Mouse (Mus musculus): Measurements from ENCODE around the gene Plekhn1. TPM values are rescaled to one million over a fixed set of nuclear protein-coding genes. Genes with fewer than 3 reads are reported as not detected.

Plekhn1 gene
- 10 to 100 TPM; 10.5 to 10.6 TPM for total RNA-seq (2021)

DNA sequence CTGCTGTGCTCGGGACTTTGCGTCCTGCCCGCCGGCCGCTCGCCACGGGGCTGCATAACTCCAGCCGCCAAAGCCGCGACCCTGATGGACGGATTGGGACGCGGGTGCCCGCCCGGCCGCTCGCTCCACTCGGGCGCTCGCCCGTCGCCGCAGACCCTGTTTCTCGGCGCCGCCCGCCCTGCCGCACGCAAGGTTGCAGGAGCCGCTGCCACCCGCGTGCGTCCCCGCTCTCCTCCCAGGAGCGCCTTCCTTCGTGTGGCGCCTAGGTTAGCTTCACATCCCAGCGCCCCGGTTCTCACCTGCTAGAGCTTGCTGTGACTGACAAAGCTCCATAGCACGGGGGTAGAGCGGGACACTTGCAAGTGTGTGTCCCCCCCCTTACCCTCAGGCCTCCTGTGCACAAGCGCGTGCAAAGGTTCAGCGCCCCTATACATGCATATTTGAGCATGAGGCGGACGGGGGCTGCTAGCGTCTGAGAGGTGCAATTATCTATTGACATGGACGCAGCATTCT is at the start of gene Plekhn1:
Plekhn1 (minus strand) TSS at position 157 of the 513 bp plus-strand sequence.
- intact Hi-C loops (cut with DNase I) = loop anchor here (2.0 to 5.0 kb wide), 2 partner anchors 32 to 122 kb away; partner anchors contain the start of gene AW011738
- peak; percentile 42 for DNase-seq (ENCODE audit: low spot score)

DNA sequence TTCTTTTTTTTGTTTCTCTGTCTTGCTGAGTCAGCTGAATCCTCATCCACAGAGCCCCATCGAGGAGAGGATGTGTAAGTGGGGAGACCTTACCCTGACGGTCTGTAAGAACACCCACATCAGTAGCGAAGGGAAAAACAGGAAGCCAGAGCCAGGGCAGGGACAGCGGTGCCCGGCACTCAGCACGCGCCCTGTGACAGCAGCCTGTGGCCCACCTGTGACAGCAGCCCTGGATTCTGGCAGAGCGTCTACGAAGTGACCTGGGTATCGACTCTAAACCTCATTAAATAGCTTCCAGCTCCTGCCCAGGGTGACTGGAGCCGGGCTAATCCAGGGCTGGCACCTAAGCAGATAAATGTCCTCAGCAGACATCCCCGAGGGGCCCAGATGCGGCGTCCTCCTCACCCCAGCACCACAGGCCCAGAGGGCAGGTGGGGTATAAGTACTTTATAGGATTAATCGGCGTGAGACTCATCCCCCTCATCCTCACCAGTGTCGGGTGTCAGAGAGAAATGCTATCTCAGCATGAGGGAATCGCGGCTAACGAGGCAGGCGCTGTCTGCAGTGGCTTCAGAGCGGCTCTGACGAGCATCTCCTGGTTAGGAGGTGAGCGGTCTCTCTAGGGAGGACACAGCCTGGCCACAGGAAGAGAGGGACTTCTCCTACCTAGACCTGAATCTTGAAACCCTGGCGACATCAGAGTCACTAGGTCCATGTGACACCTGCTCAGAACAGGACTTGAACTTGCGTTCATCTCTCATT is 20.6 kb upstream of the Plekhn1 start, which contains the start of gene Samd11:
Samd11 (minus strand) TSS at position 580 of the 762 bp plus-strand sequence.
- intact Hi-C loops (cut with DNase I) = no loop called here
- DNase-seq (ENCODE audit: low spot score) = no peak

DNA sequence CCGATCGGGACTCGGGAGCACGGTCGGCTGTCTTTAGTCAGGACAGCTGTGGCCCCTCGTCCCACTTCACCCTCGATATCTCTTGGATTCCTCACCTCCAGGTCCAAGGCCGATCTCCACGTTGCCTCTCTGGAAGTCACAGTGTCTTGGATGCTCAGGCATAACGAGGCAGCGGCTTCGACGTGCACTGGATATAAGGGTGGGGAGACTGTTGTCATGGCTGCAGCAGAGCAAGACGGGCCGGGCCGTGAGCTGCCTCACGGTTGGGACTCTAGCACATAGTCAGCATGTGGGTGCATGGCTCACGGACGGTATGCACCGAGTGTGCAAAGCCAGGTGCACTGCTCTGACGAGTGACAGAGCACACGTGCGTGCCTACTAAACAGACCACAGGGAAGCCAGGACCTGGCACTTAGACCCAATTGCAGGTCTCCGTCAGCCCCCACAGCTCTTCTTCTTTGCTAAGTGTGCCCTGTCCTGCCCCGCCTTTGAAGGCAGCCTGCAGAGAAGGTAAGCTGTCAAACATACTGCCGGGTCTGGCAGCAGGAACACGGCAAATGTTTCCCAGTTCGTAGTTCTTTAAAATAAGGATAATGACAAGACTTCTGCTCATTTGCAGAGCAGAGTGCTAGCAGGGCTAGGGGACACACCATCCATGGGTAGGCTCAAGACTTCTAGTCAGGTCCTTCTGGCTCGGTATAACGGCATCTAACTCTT is 19.9 kb upstream of the Plekhn1 start:
- DNase-seq (ENCODE audit: low spot score) = no peak
- intact Hi-C loops (cut with DNase I) = no loop called here

DNA sequence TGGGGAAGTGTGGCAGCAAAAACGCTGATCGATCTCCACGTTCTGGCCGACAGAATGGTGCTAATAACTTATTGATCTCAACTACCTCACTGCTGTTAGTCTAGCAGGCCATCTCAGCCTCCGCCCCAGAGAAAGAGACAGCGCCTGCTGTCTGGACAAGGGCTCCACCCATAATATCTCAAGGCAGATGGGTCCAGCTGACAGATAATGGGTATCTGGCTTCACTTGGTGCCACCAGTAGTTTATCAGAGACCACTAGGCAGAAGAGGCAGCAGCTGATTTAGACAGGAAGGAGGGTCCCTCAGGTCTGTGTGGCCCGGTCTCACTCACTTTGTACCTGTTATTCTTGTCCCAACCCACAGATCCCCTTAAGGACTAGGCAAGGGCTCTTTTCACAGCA is 18.4 kb upstream of the Plekhn1 start:
- no peak for DNase-seq (ENCODE audit: low spot score)
- intact Hi-C loops (cut with DNase I) = no loop called here

DNA sequence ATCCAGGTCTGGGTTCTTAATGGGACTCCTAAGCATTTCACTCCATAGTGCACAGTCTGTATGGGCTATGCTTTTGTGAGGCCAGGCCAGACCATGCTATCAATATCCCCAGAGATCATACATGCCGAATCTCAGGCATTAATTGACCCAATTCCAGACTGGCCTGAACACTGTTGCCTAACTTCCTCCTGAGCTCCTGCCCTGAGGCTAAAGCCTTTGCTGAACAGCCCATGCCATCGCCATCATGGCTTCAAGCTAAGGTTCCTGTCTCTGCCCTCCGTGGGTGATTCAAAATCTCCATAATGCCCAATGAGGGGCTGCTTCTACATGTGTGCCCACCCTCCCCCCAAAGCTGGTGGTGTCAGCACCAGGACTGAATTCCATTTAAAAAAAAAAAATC is 18.0 kb upstream of the Plekhn1 start:
- intact Hi-C loops (cut with DNase I) = no loop called here
- DNase-seq (ENCODE audit: low spot score) = no peak

DNA sequence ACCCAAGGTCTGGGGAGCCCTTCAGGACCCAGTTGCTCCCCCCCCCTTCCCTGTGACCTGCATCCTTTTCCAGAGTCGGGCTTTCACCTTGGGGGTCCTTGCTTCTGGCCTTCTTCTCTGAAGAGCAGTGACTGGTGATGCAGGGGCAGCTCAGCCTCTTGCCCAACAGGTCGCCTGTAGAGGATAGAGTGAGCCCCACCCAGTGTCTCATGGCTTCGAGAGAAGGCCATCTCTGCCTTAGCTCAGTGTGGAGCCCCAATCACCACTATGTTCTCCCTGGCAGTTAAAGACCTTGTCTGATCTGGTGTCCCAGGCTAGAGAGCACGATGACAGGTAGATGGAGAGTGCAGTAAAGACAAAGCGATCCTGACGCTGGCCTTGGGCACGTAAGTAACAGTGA is 17.5 kb upstream of the Plekhn1 start:
- intact Hi-C loops (cut with DNase I) = no loop called here
- no peak for DNase-seq (ENCODE audit: low spot score)

DNA sequence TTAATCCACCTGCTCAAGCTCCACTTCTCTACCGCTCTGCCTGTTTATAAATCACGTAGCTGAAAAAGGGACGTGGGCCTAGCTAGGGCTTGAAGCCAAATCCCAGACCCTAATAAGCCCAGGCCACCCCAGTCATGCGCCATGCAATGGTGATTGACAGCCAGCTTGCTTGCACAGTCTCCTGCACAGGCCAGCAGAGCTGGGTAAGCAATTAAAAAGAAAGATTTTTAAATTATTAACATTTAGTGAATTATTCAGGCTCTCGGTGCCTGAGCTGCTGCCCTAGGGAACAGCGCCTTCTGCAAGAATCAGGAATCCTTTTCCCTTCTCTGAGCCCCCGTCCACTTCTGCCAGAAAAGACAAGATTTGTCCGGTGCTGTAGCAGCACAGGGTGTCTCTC is 16.4 kb upstream of the Plekhn1 start:
- intact Hi-C loops (cut with DNase I) = no loop called here
- no peak for DNase-seq (ENCODE audit: low spot score)

DNA sequence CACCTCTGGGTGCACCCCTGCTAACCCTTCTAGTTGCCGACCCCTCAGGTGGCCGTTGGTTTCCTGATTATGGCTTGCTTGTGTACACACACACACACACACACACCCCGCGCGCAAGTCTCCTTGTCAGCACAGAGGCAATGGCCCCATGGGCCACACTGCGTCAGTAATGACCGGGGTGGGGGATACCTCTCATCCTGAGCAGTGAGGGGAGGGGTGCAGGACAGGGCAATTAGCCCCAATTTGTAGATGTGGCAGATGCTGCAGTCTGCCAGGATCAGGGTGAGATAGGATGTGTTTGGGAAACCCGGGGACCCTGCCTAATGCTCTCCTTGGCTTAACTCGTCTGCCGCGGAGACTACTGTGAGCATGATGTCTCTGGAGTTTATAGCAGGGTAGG is 14.9 kb upstream of the Plekhn1 start:
- intact Hi-C loops (cut with DNase I) = no loop called here
- no peak for DNase-seq (ENCODE audit: low spot score)

DNA sequence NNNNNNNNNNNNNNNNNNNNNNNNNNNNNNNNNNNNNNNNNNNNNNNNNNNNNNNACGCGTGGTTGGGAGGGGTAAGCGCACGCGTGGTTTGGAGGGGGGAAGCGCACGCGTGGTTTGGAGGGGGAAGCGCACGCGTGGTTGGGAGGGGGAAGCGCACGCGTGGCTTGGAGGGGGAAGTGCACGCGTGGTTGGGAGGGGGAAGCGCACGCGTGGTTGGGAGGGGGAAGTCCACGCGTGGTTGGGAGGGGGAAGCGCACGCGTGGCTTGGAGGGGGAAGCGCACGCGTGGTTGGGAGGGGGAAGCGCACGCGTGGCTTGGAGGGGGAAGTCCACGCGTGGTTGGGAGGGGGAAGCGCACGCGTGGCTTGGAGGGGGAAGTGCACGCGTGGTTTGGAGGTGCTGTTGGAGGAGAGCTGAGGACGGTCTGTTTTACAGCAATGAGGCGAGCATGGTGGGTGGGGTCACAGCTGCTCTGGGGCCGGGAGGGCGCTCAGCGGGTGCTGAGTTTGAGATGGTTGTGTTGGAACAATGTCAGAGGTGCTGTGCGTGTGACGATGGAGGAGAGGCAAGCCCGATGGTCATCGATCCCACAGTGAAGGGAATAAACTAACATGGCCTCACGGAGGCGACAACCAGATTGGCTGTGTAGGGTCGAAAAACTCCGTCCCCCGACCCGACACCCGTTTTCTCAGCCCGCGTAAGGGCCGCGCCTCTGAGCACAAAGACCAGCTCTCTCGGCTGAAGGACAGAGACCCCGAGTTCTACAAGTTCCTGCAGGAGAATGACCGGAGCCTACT is 2.2 kb upstream of the Plekhn1 start:
- DNase-seq (ENCODE audit: low spot score) = no peak
- intact Hi-C loops (cut with DNase I) = no loop called here

DNA sequence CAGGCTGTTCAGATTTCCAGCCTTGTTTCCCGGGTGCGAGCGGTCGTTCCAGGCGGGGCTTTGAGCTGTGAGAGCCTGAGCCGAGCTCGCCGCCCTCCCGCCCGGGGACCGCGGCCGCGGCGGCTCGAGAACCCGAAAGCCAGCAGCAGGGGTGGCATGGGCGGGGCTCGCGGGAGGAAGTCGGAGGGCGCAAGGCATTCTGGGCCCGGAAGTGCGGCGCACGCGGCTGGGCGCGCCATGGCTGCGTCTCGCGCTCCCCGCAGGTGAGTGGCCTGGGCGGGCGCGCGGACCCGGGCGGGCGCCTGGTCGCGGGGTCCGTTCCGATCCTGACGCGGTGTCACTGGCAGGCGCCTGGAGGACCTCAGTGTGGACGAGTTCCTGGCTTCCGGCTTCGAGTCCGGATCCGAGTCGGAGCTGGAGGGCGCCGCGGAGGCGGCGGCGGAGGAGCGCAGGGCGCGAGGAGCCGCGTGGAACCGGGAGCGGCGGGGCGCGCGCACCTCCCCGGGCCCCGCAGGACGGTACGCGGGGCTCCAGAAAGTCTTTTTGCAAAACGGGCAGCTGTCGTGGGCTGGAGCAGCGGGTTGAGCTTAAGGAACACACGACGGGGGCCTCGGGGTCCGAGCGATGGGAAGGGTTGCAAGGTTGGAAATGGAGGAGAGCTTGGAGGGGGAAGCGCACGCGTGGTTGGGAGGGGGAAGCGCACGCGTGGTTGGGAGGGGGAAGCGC is 1.3 kb upstream of the Plekhn1 start, which contains the start of gene Noc2l:
Noc2l (plus strand) TSS at position 203 of the 726 bp plus-strand sequence.
- intact Hi-C loops (cut with DNase I) = loop anchor here (2.0 kb wide), 1 partner anchor 33 kb away; the partner anchor contains the start of gene AW011738
- DNase-seq (ENCODE audit: low spot score) = peak; percentile 78

DNA sequence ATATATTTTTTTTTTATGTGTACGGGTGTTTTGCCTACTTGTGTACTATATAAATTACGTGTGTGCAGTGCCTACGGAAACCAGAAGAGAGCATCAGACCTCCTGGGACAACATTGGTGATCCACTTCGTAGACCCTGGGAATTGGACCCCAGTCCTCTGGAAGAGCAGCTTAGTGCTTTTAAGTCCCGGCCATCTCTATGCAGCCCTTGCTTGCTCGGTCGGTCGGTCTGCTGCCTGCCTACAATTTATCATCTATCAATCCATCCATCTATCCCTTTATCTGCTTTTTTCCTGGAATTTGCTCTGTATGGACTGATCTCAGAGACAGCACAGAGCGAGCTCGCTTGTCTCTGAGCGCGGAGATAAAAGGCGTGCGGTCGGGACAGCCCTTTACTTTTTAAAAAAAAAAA is 708 bp upstream of the Plekhn1 start:
- intact Hi-C loops (cut with DNase I) = loop anchor here (2.0 kb wide), 1 partner anchor 33 kb away; the partner anchor contains the start of gene AW011738
- no peak for DNase-seq (ENCODE audit: low spot score)

DNA sequence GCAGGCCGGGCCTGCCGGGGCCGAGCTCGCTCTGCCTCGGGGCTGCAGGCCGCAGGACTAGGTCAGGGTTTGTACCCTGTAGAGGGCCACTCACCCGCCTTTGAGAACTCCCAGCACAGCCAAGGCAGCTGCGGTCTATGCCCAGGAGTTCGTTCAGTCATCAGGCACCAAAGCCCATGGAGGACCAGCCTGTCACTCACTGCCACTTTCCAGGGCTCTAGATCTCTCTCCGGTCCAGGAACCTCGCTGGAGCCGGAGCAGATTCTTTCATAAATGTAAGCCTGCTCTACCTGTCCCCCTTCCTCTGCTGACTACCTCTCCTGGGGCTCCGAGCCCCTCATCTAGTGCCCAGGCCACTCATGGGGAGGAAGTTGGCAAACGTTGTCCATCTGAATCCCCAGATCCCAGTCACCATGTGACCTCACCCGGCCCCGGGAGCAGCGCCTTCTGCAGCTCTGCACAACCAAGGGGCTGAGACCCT is 596 bp downstream of the Plekhn1 start:
- no peak for DNase-seq (ENCODE audit: low spot score)
- intact Hi-C loops (cut with DNase I) = loop anchor here (2.0 to 5.0 kb wide), 2 partner anchors 31 to 122 kb away; partner anchors contain the start of gene AW011738

DNA sequence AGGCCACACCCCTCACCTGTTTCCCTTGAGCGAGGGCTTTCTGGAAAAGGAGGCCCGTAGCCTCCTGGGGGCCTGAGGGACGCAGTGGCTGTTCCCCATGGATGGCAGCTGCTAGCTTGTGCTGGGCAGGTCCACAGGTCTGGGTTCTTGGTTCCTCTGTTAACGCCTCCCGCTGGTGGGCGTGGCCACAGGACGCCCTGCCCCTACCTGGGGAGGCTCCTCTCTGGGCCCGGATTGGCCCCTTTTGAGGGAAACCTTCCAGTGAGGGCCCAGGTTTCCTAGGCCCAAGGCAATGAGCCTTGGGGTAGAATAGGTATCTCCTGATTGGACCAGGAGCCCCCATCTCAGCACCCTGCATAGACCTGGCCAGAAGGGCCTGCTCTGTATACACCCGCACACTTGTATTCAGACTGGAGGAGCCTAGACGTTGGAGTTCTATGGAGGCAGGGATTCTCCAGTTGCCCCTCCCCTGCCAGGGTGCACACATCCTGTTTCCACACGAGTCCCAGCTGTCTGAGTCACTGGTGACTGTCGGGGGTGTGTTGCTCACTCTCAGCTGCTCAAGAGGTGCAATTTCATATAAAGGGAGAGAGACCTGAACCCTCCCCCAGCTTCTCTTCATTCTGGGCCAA is 6.1 kb downstream of the Plekhn1 start:
- DNase-seq (ENCODE audit: low spot score) = no peak
- intact Hi-C loops (cut with DNase I) = no loop called here

DNA sequence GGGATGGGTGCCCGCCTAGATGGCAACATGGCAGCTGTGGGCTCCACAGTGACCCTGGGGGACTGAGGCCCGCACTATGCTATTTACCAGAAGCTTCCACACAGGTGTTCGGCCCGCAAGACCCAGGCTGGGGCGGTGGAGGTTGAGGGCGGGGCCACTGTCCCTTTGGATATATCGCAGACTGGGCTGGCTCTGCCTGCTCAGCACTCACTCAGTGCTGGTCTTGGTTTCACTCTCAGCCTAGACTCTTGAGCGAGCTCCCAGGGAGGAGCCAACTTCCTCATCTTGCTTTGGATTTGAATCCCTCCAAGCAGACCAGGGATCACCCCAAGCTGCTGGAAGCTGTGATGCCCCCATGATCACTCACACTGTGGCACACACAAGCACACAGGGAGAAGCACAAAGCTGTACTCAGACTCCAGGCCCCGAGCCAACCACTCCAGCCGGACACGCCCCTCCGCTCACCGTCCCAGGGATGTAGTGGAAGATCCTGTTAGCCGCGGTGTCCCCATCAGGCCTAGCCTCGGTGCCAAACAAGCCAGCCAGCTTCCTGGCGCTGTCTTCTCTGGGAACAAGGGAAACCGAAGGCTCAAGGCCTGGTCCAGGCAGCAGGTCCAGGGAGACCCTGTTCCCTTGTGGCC is 6.8 kb downstream of the Plekhn1 start:
- DNase-seq (ENCODE audit: low spot score) = no peak
- intact Hi-C loops (cut with DNase I) = no loop called here

DNA sequence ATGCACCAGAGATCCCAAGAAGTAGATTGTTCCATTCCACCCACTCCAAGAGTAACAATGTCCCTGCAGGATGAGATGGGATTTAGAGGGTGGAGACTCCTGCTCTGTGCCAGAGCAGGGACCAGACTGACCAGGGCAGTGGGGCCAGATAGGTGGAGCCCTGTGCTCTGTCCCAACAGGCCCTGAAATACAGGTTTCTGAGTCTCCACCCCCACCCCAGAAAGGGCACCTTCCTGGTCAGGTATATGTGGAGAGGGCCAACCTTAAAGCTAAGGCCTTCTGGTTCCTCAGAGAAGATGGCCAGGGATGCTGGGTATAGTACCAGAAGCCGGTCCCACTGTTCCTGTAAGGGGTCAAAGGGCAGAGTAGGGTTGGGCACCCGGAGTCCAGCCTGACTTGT is 10.4 kb downstream of the Plekhn1 start:
- DNase-seq (ENCODE audit: low spot score) = no peak
- intact Hi-C loops (cut with DNase I) = no loop called here

DNA sequence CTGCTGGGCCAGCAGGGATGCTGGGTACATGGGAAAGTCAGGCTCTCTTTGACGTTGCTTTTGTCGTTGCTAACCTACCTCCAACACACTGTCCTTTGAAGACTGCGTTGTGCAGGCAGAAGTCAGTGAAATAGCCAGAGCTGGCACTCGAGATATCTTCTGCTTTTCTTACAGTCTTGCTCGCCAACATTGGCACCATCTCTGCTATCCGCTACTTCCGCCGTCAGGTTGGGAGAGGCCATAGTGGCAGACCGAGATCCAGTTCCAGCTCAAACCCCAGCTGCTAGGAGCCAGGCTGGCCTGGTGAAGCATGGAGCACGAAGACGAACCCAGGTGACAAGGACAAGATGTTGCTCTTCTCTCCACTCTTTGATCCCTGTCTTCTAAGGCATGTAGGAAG is 14.7 kb downstream of the Plekhn1 start:
- DNase-seq (ENCODE audit: low spot score) = no peak
- intact Hi-C loops (cut with DNase I) = no loop called here

DNA sequence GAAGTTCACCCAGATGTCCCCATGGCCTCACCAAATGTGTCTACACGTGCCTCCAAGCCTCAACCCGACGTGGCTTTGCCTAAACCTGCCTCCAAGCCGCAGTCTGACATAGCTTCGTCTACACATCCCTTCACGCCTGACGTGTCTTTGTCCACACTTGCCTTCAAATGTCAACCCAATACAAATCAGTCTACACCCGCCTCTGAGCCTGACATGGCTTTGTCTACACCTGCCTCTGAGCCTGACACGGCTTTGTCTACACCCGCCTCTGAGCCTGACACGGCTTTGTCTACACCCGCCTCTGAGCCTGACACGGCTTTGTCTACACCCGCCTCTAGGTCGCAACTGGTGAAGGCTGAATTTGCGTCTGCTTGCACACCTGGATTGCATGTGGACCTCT is 16.8 kb downstream of the Plekhn1 start:
- DNase-seq (ENCODE audit: low spot score) = no peak
- intact Hi-C loops (cut with DNase I) = no loop called here

DNA sequence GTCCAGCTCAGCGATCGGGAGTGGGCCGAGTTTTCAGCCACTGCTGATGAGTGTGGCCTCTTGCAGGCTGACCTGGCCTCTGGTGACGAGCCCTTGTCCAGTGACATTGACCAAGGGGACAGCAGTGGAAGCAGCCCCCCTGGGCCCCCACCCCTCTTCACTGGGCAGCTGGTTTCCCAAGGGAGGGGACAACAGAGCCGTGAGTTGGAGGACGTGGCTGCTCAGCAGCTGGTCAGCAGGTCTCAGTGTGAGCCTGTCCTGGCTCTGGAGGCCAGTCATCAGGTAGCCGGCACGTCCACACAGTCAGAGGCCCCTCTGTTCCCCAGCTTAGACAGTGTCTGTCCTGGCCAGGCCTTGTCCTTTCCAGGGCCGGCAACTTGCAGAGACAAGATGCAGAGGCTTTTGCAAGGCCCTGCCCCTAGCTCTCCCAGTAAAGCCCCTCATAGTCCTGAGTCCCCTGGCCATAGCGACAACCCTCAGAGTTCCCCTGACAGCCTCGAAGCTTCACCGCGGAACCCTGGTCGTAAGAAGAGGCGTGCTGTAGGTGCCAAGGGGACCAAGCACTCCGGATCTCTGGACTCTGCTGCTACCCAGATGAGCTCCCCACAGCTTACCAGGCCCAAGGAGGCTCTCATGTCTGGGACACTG is 17.5 kb downstream of the Plekhn1 start:
- intact Hi-C loops (cut with DNase I) = no loop called here
- no peak for DNase-seq (ENCODE audit: low spot score)

Measured in heart, postnatal 25 days (tissue).